Mouse (Mus musculus): ENCODE data around the gene Ppdpf. TPM values are rescaled to one million over a fixed set of nuclear protein-coding genes. Genes with fewer than 3 reads are reported as not detected.

The Ppdpf gene
- 97.7 TPM for polyA plus RNA-seq (2015; fragmentation: Illumina TruSeq; extraction: RNeasy Lipid Tissue Mini Kit (QIAGEN cat#74804); ENCODE audit: insufficient read depth, low replicate concordance)

DNA sequence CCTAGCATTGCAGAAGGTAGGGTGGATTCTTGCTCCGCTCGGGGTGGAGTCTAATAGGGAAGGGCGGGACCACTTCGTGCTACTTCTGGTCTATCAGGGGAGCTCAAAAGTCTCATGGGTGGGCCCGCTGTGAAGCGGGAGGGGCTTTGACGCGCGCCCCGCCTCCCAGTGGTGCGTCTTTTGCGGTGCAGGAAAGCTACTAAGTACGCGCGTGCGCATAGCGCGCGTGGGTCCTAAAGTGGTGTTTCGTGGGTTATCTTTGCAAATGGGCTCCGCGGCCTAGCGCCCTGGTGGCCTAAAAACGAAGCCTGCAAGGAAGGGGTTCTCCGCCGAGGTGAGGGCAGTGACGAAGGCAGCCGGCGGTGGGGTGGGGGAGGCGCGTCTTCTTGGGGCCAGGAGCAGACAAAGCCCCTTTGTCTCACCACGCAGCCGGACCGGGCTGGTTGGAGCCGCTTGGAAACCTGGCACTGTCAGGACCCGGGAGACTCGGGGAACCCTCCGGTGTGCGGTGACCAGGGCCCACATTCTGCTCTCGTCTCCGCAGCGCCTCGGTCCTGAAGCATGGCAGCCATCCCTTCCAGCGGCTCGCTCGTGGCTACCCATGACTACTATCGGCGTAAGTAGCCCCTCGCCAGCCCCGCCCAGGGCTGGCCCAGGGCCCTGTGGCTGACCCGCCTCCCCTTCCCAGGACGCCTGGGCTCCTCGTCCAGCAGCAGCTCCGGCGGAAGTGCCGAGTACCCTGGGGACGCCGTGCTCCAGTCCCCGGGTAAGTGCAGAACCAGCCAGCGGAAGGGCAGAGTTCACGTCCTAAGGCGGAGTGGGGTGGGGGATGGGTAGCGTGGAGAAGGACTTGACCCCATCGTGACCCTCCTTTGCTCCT is at the start of gene Ppdpf:
Gene Ppdpf, plus strand, starts transcription at position 127 of the 880 bp plus-strand sequence.

DNA sequence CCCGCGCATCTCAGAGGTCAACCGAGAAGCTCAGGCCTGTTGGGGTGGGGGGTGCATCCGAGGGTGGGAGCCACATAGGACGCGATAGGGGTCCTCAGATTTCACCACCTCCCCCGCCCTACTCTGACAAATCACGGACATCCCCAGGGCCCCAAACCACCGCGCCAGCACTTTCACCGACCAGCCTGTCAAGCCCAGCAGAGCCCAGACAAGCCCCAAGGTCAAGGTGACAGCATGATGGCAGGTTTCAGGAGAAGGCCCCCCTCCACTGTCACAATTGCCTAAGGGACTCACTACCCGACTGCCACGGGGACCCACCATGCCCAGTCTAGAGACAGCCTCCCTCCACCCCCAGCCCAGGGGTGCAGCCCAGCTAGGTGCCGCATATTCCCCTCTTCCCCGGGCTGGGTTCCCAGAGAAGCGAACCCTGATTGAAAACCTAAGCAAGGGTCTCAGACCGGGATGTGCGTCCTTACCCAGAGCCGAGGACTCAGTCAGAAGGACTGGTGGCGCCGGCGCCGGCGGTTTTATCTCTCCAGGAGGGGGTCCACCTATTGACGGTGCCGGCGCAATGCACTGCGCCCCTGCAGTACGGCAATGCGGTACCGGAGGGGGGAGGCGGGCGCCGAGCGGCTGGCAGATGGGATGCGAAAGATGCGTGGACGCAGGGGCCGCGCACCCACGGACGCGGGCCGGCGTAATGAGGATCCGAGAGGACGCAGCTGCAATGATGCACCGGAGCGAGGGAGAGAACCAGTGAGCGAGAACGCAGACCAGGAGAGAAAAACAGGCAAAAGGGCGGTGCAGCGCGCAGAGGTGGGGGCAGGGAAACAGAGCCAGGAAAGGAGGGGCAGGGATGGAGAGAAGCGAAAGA is 30.6 kb upstream of the Ppdpf start, which contains the start of gene Eef1a2:
Gene Eef1a2, minus strand, starts transcription at position 767 of the 874 bp plus-strand sequence.

DNA sequence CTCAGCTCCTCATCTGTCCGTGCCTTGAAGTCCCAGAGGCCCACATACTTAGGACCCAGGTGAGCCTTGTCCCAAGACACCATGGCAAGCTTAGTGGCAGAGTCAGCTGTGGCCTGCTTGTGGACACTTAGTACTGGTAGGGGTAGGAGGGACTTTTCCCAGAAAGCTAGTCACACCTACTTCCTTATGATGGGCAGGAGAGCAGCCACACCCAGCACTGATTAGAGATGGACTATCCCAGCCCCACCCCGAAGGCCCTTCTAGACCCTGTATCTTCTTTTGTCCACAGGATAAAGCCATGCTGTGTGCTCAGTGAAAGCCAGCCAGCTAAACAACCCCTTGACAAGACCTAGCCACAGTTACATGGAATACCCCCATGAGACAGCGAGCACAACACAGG is 15.4 kb downstream of the Ppdpf start, which contains the start of gene Ptk6:
Gene Ptk6, minus strand, starts transcription at position 368 of the 400 bp plus-strand sequence.

DNA sequence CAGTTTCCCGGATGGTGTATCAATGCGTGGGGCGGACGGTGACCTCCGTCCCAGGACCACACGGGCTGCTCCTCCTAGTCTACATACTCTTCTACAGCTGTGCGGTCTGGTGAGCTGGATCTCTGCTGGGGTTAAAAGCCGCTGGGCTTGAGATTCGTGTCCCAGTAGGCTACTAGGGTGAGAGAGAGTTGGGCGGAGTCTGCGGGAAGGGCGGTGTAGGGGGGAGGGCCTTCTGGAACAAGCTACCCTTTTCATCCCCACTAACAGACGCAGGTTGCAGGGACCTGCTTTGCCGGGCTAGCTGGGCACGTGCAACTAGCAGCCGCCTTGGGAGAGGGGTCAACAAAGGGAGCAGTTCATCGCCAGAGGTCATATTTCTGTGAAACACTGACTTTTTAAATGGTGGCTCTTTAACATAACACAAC is 26.0 kb downstream of the Ppdpf start, which contains the start of gene Srms:
Gene Srms, minus strand, starts transcription at position 165 of the 425 bp plus-strand sequence.

DNA sequence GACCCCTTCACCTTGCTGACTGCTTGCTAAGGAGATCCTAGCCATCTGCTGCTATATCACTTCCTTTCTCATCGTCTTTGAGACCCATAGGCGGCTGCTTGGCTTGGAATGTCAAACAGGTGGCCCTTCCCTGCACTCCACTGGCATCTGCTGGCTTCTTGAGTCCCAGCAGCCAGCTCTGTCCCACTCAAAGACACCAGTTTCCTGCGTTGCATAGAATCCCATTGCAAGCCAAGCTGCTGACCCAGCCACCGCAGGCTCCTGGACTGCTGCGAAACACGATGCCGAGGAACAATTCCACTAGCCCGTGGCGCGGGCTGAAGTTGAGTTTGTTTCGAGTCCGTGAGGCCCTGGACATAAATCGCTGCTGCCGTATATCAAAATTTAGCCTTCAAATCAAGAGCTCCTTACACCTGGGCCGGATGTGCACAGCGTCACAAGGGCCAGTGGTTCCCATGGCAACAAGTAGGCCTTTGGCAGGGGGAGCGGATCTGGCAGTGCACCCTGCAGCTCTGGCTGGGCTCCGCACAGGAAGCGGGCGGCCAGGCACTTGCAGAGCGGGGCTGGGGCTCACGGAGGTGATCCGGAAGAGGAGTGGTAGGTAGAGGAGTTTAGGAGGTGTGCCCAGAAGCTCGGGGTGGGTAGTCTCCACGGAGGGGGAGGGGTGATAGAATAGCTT is 32.6 kb downstream of the Ppdpf start, which contains the start of gene Fndc11:
Gene Fndc11, plus strand, starts transcription at position 476 of the 679 bp plus-strand sequence.

Other genes starting within 250 kb of the Ppdpf start
- gene Nkain4, start 232.5 kb upstream of the Ppdpf start, polyA plus RNA-seq (2015; fragmentation: Illumina TruSeq; extraction: RNeasy Lipid Tissue Mini Kit (QIAGEN cat#74804); ENCODE audit: insufficient read depth, low replicate concordance) = 1.1 TPM
- gene Arfgap1, start 220.0 kb upstream of the Ppdpf start, polyA plus RNA-seq (2015; fragmentation: Illumina TruSeq; extraction: RNeasy Lipid Tissue Mini Kit (QIAGEN cat#74804); ENCODE audit: insufficient read depth, low replicate concordance) = 29.3 TPM
- gene Col20a1, start 200.7 kb upstream of the Ppdpf start, polyA plus RNA-seq (2015; fragmentation: Illumina TruSeq; extraction: RNeasy Lipid Tissue Mini Kit (QIAGEN cat#74804); ENCODE audit: insufficient read depth, low replicate concordance) = 1.6 TPM
- not detected for gene Chrna4, start 143.7 kb upstream of the Ppdpf start, polyA plus RNA-seq (2015; fragmentation: Illumina TruSeq; extraction: RNeasy Lipid Tissue Mini Kit (QIAGEN cat#74804); ENCODE audit: insufficient read depth, low replicate concordance)
- gene Kcnq2, start 51.9 kb upstream of the Ppdpf start, polyA plus RNA-seq (2015; fragmentation: Illumina TruSeq; extraction: RNeasy Lipid Tissue Mini Kit (QIAGEN cat#74804); ENCODE audit: insufficient read depth, low replicate concordance) = not detected
- gene Eef1a2, start 30.2 kb upstream of the Ppdpf start, polyA plus RNA-seq (2015; fragmentation: Illumina TruSeq; extraction: RNeasy Lipid Tissue Mini Kit (QIAGEN cat#74804); ENCODE audit: insufficient read depth, low replicate concordance) = not detected
- gene Ptk6, start 15.5 kb downstream of the Ppdpf start, polyA plus RNA-seq (2015; fragmentation: Illumina TruSeq; extraction: RNeasy Lipid Tissue Mini Kit (QIAGEN cat#74804); ENCODE audit: insufficient read depth, low replicate concordance) = 0.48 TPM
- gene Srms, start 25.9 kb downstream of the Ppdpf start, polyA plus RNA-seq (2015; fragmentation: Illumina TruSeq; extraction: RNeasy Lipid Tissue Mini Kit (QIAGEN cat#74804); ENCODE audit: insufficient read depth, low replicate concordance) = 0.75 TPM
- not detected for gene Fndc11, start 32.8 kb downstream of the Ppdpf start, polyA plus RNA-seq (2015; fragmentation: Illumina TruSeq; extraction: RNeasy Lipid Tissue Mini Kit (QIAGEN cat#74804); ENCODE audit: insufficient read depth, low replicate concordance)
- gene Helz2, start 54.8 kb downstream of the Ppdpf start, polyA plus RNA-seq (2015; fragmentation: Illumina TruSeq; extraction: RNeasy Lipid Tissue Mini Kit (QIAGEN cat#74804); ENCODE audit: insufficient read depth, low replicate concordance) = 71.7 TPM
- 38.0 TPM for gene Gmeb2, start 100.8 kb downstream of the Ppdpf start, polyA plus RNA-seq (2015; fragmentation: Illumina TruSeq; extraction: RNeasy Lipid Tissue Mini Kit (QIAGEN cat#74804); ENCODE audit: insufficient read depth, low replicate concordance)
- not detected for gene Stmn3, start 127.3 kb downstream of the Ppdpf start, polyA plus RNA-seq (2015; fragmentation: Illumina TruSeq; extraction: RNeasy Lipid Tissue Mini Kit (QIAGEN cat#74804); ENCODE audit: insufficient read depth, low replicate concordance)
- 63.2 TPM for gene Rtel1, start 132.5 kb downstream of the Ppdpf start, polyA plus RNA-seq (2015; fragmentation: Illumina TruSeq; extraction: RNeasy Lipid Tissue Mini Kit (QIAGEN cat#74804); ENCODE audit: insufficient read depth, low replicate concordance)
- 30.7 TPM for gene Zgpat, start 177.7 kb downstream of the Ppdpf start, polyA plus RNA-seq (2015; fragmentation: Illumina TruSeq; extraction: RNeasy Lipid Tissue Mini Kit (QIAGEN cat#74804); ENCODE audit: insufficient read depth, low replicate concordance)
- gene Arfrp1, start 178.2 kb downstream of the Ppdpf start, polyA plus RNA-seq (2015; fragmentation: Illumina TruSeq; extraction: RNeasy Lipid Tissue Mini Kit (QIAGEN cat#74804); ENCODE audit: insufficient read depth, low replicate concordance) = 122 TPM
- 43.1 TPM for gene Lime1, start 192.8 kb downstream of the Ppdpf start, polyA plus RNA-seq (2015; fragmentation: Illumina TruSeq; extraction: RNeasy Lipid Tissue Mini Kit (QIAGEN cat#74804); ENCODE audit: insufficient read depth, low replicate concordance)